18 mouse cellular contexts compared by ENCODE assay signal in genomic region chr17:5412740-5413139, GRCm38 (mm10). TPM values are rescaled to one million over a fixed set of nuclear protein-coding genes. Genes with fewer than 3 reads are reported as not detected.
"Had no signal": no experiment of that assay in that cellular context is flagged by ENCODE, and none has a peak within 500 bp of the region (broad histone marks: within the 10 kb centered on the region; RNA-seq: fewer than 3 reads in every experiment).

No protein-coding gene starts in this region.

- H3K27me3 ChIP-seq: liver, embryonic 13.5 days; megakaryocyte, embryonic 14.5 days; midbrain, embryonic 12.5 days; neural tube, embryonic 13.5 days; stomach, embryonic 15.5 days had no signal

- H3K4me3 ChIP-seq: layer of hippocampus, adult 2 months; limb, embryonic 13.5 days; liver, embryonic 13.5 days; midbrain, embryonic 12.5 days; neural tube, embryonic 13.5 days; stomach, embryonic 15.5 days had no signal

- H3K4me1 ChIP-seq: limb, embryonic 13.5 days; midbrain, embryonic 12.5 days; neural tube, embryonic 13.5 days; stomach, embryonic 15.5 days had no signal

- H3K27ac ChIP-seq: layer of hippocampus, adult 2 months; limb, embryonic 13.5 days; liver, embryonic 13.5 days; midbrain, embryonic 12.5 days; neural tube, embryonic 13.5 days; stomach, embryonic 15.5 days had no signal

- ATAC-seq: intestine, postnatal 0 days; midbrain, embryonic 16.5 days had no signal

- DNase-seq: kidney, postnatal 10 days; kidney, postnatal 4 days; left cerebral cortex, postnatal 4 days; liver, embryonic 13.5 days; lung, embryonic 14.5 days; lung, postnatal 10 days; lung, postnatal 4 days; retina, postnatal 1 day; thymus, postnatal 4 days had no signal

- H3K4me2 ChIP-seq: limb, embryonic 13.5 days; liver, embryonic 13.5 days; lung, embryonic 14.5 days; midbrain, embryonic 12.5 days; neural tube, embryonic 13.5 days; stomach, embryonic 15.5 days had no signal

- H3K9me3 ChIP-seq: limb, embryonic 13.5 days; liver, embryonic 13.5 days; midbrain, embryonic 12.5 days; neural tube, embryonic 13.5 days; stomach, embryonic 15.5 days had no signal

- H3K9ac ChIP-seq: limb, embryonic 13.5 days; liver, embryonic 13.5 days; lung, embryonic 14.5 days; midbrain, embryonic 12.5 days; neural tube, embryonic 13.5 days; stomach, embryonic 15.5 days had no signal

RNA-seq across cellular contexts. Expression of gene Ldhal6b, which starts 5.8 kb away (rescaled TPM):
- polyA plus RNA-seq: intestine, postnatal 0 days; kidney, embryonic 14.5 days; limb, embryonic 13.5 days; liver, embryonic 13.5 days; lung, embryonic 14.5 days; stomach, embryonic 15.5 days had no signal
